Mouse (Mus musculus) embryonic facial prominence, embryonic 11.5 days (tissue): ENCODE results near the gene Nptx2. TPM values are rescaled to one million over a fixed set of nuclear protein-coding genes. Genes with fewer than 3 reads are reported as not detected.
A peak's percentile ranks its signal among the peaks of the same experiment; 100 is the strongest.

ENCODE experiments used
- ATAC-seq: fragments of 200-750 bp; cut with Nextera tagmentation; replicated peaks from 2 replicates; pipeline ENCODE4 v1.8.0; 2017; ENCODE audit warnings: low read depth; ENCODE audit not compliant: insufficient number of reproducible peaks, low FRiP score, low TSS enrichment
- DNase-seq: peaks from one replicate; pipeline ENCODE4 v3.0.0-alpha.2; 2015; ENCODE audit warnings: low spot score
- H3K27ac ChIP-seq: fragments of 300-500 bp; sonication (generic); replicated peaks from 2 replicates; pipeline ENCODE4 v1.5.1; 2014; ENCODE audit warnings: mild to moderate bottlenecking, low read depth, low read length, control low read depth
- H3K27me3 ChIP-seq: fragments of 300-500 bp; sonication (generic); 2 replicates; pipeline ENCODE4 v1.6.1; 2014; ENCODE audit warnings: mild to moderate bottlenecking, low read length, moderate library complexity, mixed read lengths; ENCODE audit not compliant: control insufficient read depth, insufficient read depth
- H3K36me3 ChIP-seq: fragments of 300-500 bp; sonication (generic); replicated peaks from 2 replicates; pipeline ENCODE4 v1.6.1; 2014; ENCODE audit warnings: low read depth, mild to moderate bottlenecking, low read length, moderate library complexity, mixed read lengths; ENCODE audit not compliant: control insufficient read depth, insufficient read depth
- H3K4me1 ChIP-seq: fragments of 300-500 bp; sonication (generic); 2 replicates; pipeline ENCODE4 v1.6.1; 2014; ENCODE audit warnings: low read length, mixed read lengths; ENCODE audit not compliant: control insufficient read depth, insufficient read depth
- H3K4me2 ChIP-seq: fragments of 300-500 bp; sonication (generic); 2 replicates; pipeline ENCODE4 v1.6.1; 2014; ENCODE audit warnings: low read depth, mild to moderate bottlenecking, control low read depth, low read length, moderate library complexity
- H3K4me3 ChIP-seq: fragments of 300-500 bp; sonication (generic); 2 replicates; pipeline ENCODE4 v1.5.1; 2014; ENCODE audit warnings: low read depth, low read length, control low read depth
- H3K9ac ChIP-seq: fragments of 300-500 bp; sonication (generic); replicated peaks from 2 replicates; pipeline ENCODE4 v1.6.1; 2014; ENCODE audit warnings: mild to moderate bottlenecking, control low read depth, low read length
- H3K9me3 ChIP-seq: fragments of 300-500 bp; sonication (generic); replicated peaks from 2 replicates; pipeline ENCODE4 v1.6.1; 2016; ENCODE audit warnings: mild to moderate bottlenecking, low read length, inconsistent platforms, mixed read lengths; ENCODE audit not compliant: control insufficient read depth
- WGBS: fragments of 180-500 bp; shearing (Covaris S2); extraction: QIAGEN DNeasy Blood & Tissue Kit; methylation state at CpG from one replicate; pipeline ENCODE4 v1.1.7; 2014; 5-methylcytosine and 5-hydroxymethylcytosine counted together
- polyA plus RNA-seq: library from polyadenylated mRNA; unstranded; fragments of >200 nt; fragmentation: Nextera tagmentation; extraction: Ambion mirVana; gene quantifications from 2 replicates; pipeline ENCODE4 v1.2.1, GENCODE M21; 2014

Nptx2 gene
- polyA plus RNA-seq: 0.67 and 1.4 TPM in 2 replicates

- H3K4me3 ChIP-seq: peak within 1 kb of the TSS; percentile 23
- H3K4me1 ChIP-seq: no peaks in the 10 kb centered on the region
- peak within 1 kb of the TSS; percentile 48 for H3K4me2 ChIP-seq
- DNase-seq (peak; percentile 94), ATAC-seq (peak; percentile 94)
- no peak within 1 kb of the TSS for H3K27ac ChIP-seq
- H3K9ac ChIP-seq: 0 out of 2 replicates have a peak within 1 kb of the TSS, but pooled peaks have one; percentile 18
- 1% methylated on average over 89 of the region's 99 CpGs for WGBS
- no peaks in the 10 kb centered on the region for H3K36me3 ChIP-seq
- no peaks in the 10 kb centered on the region for H3K9me3 ChIP-seq
- peaks cover 24% of the 10 kb centered on the region for H3K27me3 ChIP-seq
Measured at GRCm38 (mm10) chr5:144545653-144546422, at the start of gene Nptx2. Nptx2 (plus strand) TSS chr5:144545902.

GRCm38 (mm10) chr5:144496481-144496880 is 49.2 kb upstream of the Nptx2 start:
- DNase-seq (no peak), ATAC-seq (no peak)
- Histone ChIP-seq H3K27me3 (no peaks in the 10 kb centered on the region), H3K27ac (no peak overlapping the region), H3K9ac (no peak overlapping the region), H3K4me1 (no peaks in the 10 kb centered on the region), H3K4me2 (no peak overlapping the region), H3K9me3 (no peaks in the 10 kb centered on the region), H3K4me3 (no peak overlapping the region), H3K36me3 (no peaks in the 10 kb centered on the region)
- 91% methylated on average over 7 of the region's 7 CpGs for WGBS

- ATAC-seq (no peak), DNase-seq (no peak)
- no peaks in the 10 kb centered on the region for H3K27me3 ChIP-seq
- WGBS: 92% methylated on average over 10 of the region's 10 CpGs
- no peak overlapping the region for H3K4me3 ChIP-seq
- no peak overlapping the region for H3K4me2 ChIP-seq
- no peaks in the 10 kb centered on the region for H3K4me1 ChIP-seq
- no peak overlapping the region for H3K27ac ChIP-seq
- no peaks in the 10 kb centered on the region for H3K36me3 ChIP-seq
- no peak overlapping the region for H3K9ac ChIP-seq
- H3K9me3 ChIP-seq: no peaks in the 10 kb centered on the region
Measured at GRCm38 (mm10) chr5:144504239-144504638, 41.5 kb upstream of the Nptx2 start.

- H3K4me3 ChIP-seq: no peak overlapping the region
- H3K27ac ChIP-seq: no peak overlapping the region
- WGBS: 92% methylated on average over 2 of the region's 2 CpGs
- ATAC-seq: no peak
- no peaks in the 10 kb centered on the region for H3K27me3 ChIP-seq
- no peaks in the 10 kb centered on the region for H3K36me3 ChIP-seq
- H3K9me3 ChIP-seq: no peaks in the 10 kb centered on the region
- H3K4me2 ChIP-seq: no peak overlapping the region
- no peaks in the 10 kb centered on the region for H3K4me1 ChIP-seq
- no peak overlapping the region for H3K9ac ChIP-seq
- no peak for DNase-seq
Measured at GRCm38 (mm10) chr5:144505731-144506130, 40.0 kb upstream of the Nptx2 start.

GRCm38 (mm10) chr5:144506156-144506555 is 39.5 kb upstream of the Nptx2 start:
- Histone ChIP-seq H3K9ac (no peak overlapping the region), H3K36me3 (no peaks in the 10 kb centered on the region), H3K27ac (no peak overlapping the region), H3K4me2 (no peak overlapping the region), H3K4me3 (no peak overlapping the region), H3K9me3 (no peaks in the 10 kb centered on the region), H3K4me1 (no peaks in the 10 kb centered on the region), H3K27me3 (no peaks in the 10 kb centered on the region)
- ATAC-seq (no peak), DNase-seq (no peak)
- WGBS: 56% methylated on average over 4 of the region's 4 CpGs

GRCm38 (mm10) chr5:144506689-144507552 is 38.8 kb upstream of the Nptx2 start:
- Histone ChIP-seq H3K4me3 (no peak overlapping the region), H3K4me1 (no peaks in the 10 kb centered on the region), H3K4me2 (no peak overlapping the region), H3K27ac (no peak overlapping the region), H3K27me3 (no peaks in the 10 kb centered on the region), H3K9ac (no peak overlapping the region), H3K36me3 (no peaks in the 10 kb centered on the region), H3K9me3 (no peaks in the 10 kb centered on the region)
- 40% methylated on average over 26 of the region's 26 CpGs for WGBS
- DNase-seq (peak; percentile 43), ATAC-seq (no peak)

- no peaks in the 10 kb centered on the region for H3K36me3 ChIP-seq
- no peaks in the 10 kb centered on the region for H3K4me1 ChIP-seq
- DNase-seq: no peak
- no peak for ATAC-seq
- WGBS: 42% methylated on average over 7 of the region's 7 CpGs
- no peak overlapping the region for H3K4me2 ChIP-seq
- H3K4me3 ChIP-seq: no peak overlapping the region
- H3K9ac ChIP-seq: no peak overlapping the region
- H3K27me3 ChIP-seq: no peaks in the 10 kb centered on the region
- H3K9me3 ChIP-seq: no peaks in the 10 kb centered on the region
- no peak overlapping the region for H3K27ac ChIP-seq
Measured at GRCm38 (mm10) chr5:144509431-144509830, 36.3 kb upstream of the Nptx2 start.

GRCm38 (mm10) chr5:144514738-144515137 is 31.0 kb upstream of the Nptx2 start:
- no peaks in the 10 kb centered on the region for H3K36me3 ChIP-seq
- H3K4me2 ChIP-seq: no peak overlapping the region
- H3K4me3 ChIP-seq: no peak overlapping the region
- WGBS: 58% methylated on average over 6 of the region's 6 CpGs
- DNase-seq (peak; percentile 38), ATAC-seq (no peak)
- no peaks in the 10 kb centered on the region for H3K4me1 ChIP-seq
- H3K9me3 ChIP-seq: no peaks in the 10 kb centered on the region
- H3K9ac ChIP-seq: no peak overlapping the region
- no peak overlapping the region for H3K27ac ChIP-seq
- H3K27me3 ChIP-seq: no peaks in the 10 kb centered on the region
